Mouse (Mus musculus): ENCODE measurements around the gene Gsta3. TPM values are rescaled to one million over a fixed set of nuclear protein-coding genes. Genes with fewer than 3 reads are reported as not detected.

Gsta3 gene
- polyA plus RNA-seq (2012; rRNA removed): 0.63 and 1.1 TPM in 2 replicates

GRCm38 (mm10) chr1:21239911-21240898, at the start of gene Gsta3:
Gene Gsta3 (plus strand): TSS chr1:21240589.

GRCm38 (mm10) chr1:21218489-21218919, 21.9 kb upstream of the Gsta3 start, which contains the start of gene Tmem14a:
Gene Tmem14a (plus strand): TSS chr1:21218575.

Other genes with a start within 250 kb of the Gsta3 start
- gene Tram2, start 161.4 kb upstream of the Gsta3 start, polyA plus RNA-seq (2012; rRNA removed): 4.0 and 6.9 TPM in 2 replicates
- gene Tmem14a, start 22.0 kb upstream of the Gsta3 start, polyA plus RNA-seq (2012; rRNA removed): 11.7 and 13.5 TPM in 2 replicates
- gene Khdc1a, start 109.1 kb downstream of the Gsta3 start, polyA plus RNA-seq (2012; rRNA removed): not detected in 2 replicates
- not detected in 2 replicates for gene Khdc1c, start 127.7 kb downstream of the Gsta3 start, polyA plus RNA-seq (2012; rRNA removed)
- not detected in 2 replicates for gene Khdc1b, start 143.0 kb downstream of the Gsta3 start, polyA plus RNA-seq (2012; rRNA removed)

Measured in central nervous system, embryonic 14 days (tissue).